Mouse (Mus musculus): ENCODE results near the gene Cacna1a. TPM values are rescaled to one million over a fixed set of nuclear protein-coding genes. Genes with fewer than 3 reads are reported as not detected.
A peak's percentile ranks its signal among the peaks of the same experiment; 100 is the strongest.

Gene Cacna1a
- total and polyA plus RNA-seq, 3 experiments, result 3.2 to 5.1 TPM; not detected in 1

GRCm38 (mm10) chr8:84586221-84586620 is 198.0 kb downstream of the Cacna1a start:
- H3K27me3 ChIP-seq (ENCODE audit: control insufficient read depth in 1 of 2, insufficient read depth in 2 of 2, low read length in 2 of 2), result no peaks in the 10 kb centered on the region
- TF ChIP-seq CTCF (IDR thresholded peaks at IDR 0.05 in 2 of 3, conservative IDR thresholded peaks at IDR 0.05 in 1 of 3; ENCODE audit: control insufficient read depth in 1 of 3, insufficient read depth in 1 of 3, low read depth in 2 of 3, low read length in 3 of 3, poor library complexity in 1 of 3, severe bottlenecking in 1 of 3) (no peak), ETS1 (IDR thresholded peaks at IDR 0.05; ENCODE audit: low read depth, low read length) (no peak), MAFK (IDR thresholded peaks at IDR 0.05; ENCODE audit: borderline replicate concordance, low read depth, low read length) (no peak), ZC3H11A (IDR thresholded peaks at IDR 0.05; ENCODE audit: low read depth, low read length) (no peak), TCF12 (IDR thresholded peaks at IDR 0.05; ENCODE audit: low read depth, low read length) (no peak)
- H3K4me1 ChIP-seq (ENCODE audit: control insufficient read depth in 1 of 2, insufficient read depth in 2 of 2, low read length in 2 of 2), result peaks cover 3 to 13% of the 10 kb centered on the region in 2 experiments
- H3K4me3 ChIP-seq (ENCODE audit: control insufficient read depth in 1 of 2, insufficient read depth in 1 of 2, low read depth in 2 of 2, low read length in 2 of 2), result no peak overlapping the region
- H3K27ac ChIP-seq (ENCODE audit: control insufficient read depth, low read depth, low read length), result no peak overlapping the region
- H3K36me3 ChIP-seq (ENCODE audit: control insufficient read depth in 1 of 2, insufficient read depth in 2 of 2, low read length in 2 of 2), result peaks cover 0 to 4% of the 10 kb centered on the region in 2 experiments; a peak in 1 of 4 replicates
- H3K79me2 ChIP-seq (ENCODE audit: control insufficient read depth, insufficient read depth, low read length, poor library complexity), result no peaks in the 10 kb centered on the region
- H3K9me3 ChIP-seq (replicated peaks; ENCODE audit: insufficient read depth, low read length), result no peaks in the 10 kb centered on the region
- no peak overlapping the region for H3K9ac ChIP-seq (ENCODE audit: control insufficient read depth, low read depth, low read length, poor library complexity, severe bottlenecking)
- no peak for DNase-seq (ENCODE audit: low read depth, low spot score)

DNA sequence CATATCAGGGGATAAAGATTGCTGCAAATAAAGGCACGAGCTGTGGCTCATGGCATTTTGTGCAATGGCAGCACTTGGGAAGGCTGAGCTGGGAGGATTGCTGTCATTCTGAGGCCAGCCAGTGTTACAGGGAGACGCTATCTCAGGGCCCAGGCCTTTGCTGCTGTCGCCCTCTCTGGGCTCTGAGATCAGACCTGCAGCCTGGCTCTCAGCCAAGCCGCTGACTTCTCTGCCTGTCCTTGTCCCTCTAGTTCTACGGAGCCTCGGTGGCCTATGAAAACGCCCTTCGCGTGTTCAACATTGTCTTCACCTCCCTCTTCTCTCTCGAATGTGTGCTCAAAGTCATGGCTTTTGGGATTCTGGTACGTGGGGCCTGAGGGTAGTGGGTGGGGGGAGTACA is 200.3 kb downstream of the Cacna1a start:
- Histone ChIP-seq H3K9ac (ENCODE audit: control insufficient read depth, low read depth, low read length, poor library complexity, severe bottlenecking) (peak overlapping the region; percentile 30), H3K4me1 (ENCODE audit: control insufficient read depth in 1 of 2, insufficient read depth in 2 of 2, low read length in 2 of 2) (peaks cover 3 to 18% of the 10 kb centered on the region in 2 experiments), H3K9me3 (replicated peaks; ENCODE audit: insufficient read depth, low read length) (no peaks in the 10 kb centered on the region), H3K27me3 (ENCODE audit: control insufficient read depth in 1 of 2, insufficient read depth in 2 of 2, low read length in 2 of 2) (no peaks in the 10 kb centered on the region), H3K4me3 (ENCODE audit: control insufficient read depth in 1 of 2, insufficient read depth in 1 of 2, low read depth in 2 of 2, low read length in 2 of 2) (0 out of 4 replicates have a peak overlapping the region, but pooled peaks of 1 of the 2 experiments have one; percentile 1), H3K27ac (ENCODE audit: control insufficient read depth, low read depth, low read length) (no peak overlapping the region), H3K36me3 (ENCODE audit: control insufficient read depth in 1 of 2, insufficient read depth in 2 of 2, low read length in 2 of 2) (peaks cover 0 to 4% of the 10 kb centered on the region in 2 experiments; a peak in 1 of 4 replicates), H3K79me2 (ENCODE audit: control insufficient read depth, insufficient read depth, low read length, poor library complexity) (no peaks in the 10 kb centered on the region)
- DNase-seq (ENCODE audit: low read depth, low spot score), result peak; percentile 82
- TF ChIP-seq TBP (IDR thresholded peaks at IDR 0.05; ENCODE audit: low read depth, low read length), result no peak
- 0 out of 2 replicates have a peak, but pooled peaks have one; percentile 15 for TF ChIP-seq ETS1 (IDR thresholded peaks at IDR 0.05; ENCODE audit: low read depth, low read length)
- TF ChIP-seq MAFK (IDR thresholded peaks at IDR 0.05; ENCODE audit: borderline replicate concordance, low read depth, low read length), result no peak
- peak in 2 of 3 experiments; percentile 10 to 22; a peak in 3 of 6 replicates for TF ChIP-seq CTCF (IDR thresholded peaks at IDR 0.05 in 2 of 3, conservative IDR thresholded peaks at IDR 0.05 in 1 of 3; ENCODE audit: control insufficient read depth in 1 of 3, insufficient read depth in 1 of 3, low read depth in 2 of 3, low read length in 3 of 3, poor library complexity in 1 of 3, severe bottlenecking in 1 of 3)

DNA sequence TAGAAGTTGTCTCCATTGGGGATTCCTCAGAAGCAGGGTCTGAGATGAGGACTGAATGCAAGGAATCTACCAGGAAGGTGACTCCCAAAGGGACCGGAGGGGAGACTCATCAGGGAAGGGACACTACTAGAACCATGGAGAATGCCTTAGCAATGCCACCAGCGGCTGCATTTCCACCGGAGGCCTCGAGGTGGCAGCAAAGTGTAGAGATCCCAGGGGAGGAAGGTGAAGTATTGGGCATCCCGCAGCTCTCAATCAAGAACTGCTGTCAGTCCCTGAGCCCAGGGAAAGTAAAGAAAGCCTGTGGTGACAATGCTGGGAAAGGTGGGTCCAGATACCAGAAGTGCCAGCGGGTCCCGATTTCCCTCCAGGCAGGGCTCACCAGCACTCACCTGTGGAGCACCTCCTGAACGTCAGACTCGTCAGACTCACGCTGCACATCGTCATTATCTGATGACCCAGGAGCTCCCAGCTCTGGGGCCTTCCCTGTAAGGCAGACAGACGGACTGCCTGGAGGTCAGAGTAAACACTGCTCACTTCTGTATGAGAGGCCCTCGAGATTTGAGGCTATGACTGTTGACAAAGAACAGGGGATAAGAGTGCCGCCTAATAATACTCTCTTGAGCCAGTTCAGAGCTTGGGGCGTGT is 203.9 kb downstream of the Cacna1a start:
- no peaks in the 10 kb centered on the region for H3K9me3 ChIP-seq (replicated peaks; ENCODE audit: insufficient read depth, low read length)
- H3K79me2 ChIP-seq (ENCODE audit: control insufficient read depth, insufficient read depth, low read length, poor library complexity), result no peaks in the 10 kb centered on the region
- no peak overlapping the region for H3K27ac ChIP-seq (ENCODE audit: control insufficient read depth, low read depth, low read length)
- DNase-seq (ENCODE audit: low read depth, low spot score), result peak; percentile 75
- no peak overlapping the region for H3K4me3 ChIP-seq (ENCODE audit: control insufficient read depth in 1 of 2, insufficient read depth in 1 of 2, low read depth in 2 of 2, low read length in 2 of 2)
- H3K36me3 ChIP-seq (ENCODE audit: control insufficient read depth in 1 of 2, insufficient read depth in 2 of 2, low read length in 2 of 2), result peaks cover 0 to 4% of the 10 kb centered on the region in 2 experiments; a peak in 1 of 4 replicates
- 0 out of 2 replicates have a peak, but pooled peaks have one; percentile 19 for TF ChIP-seq ZC3H11A (IDR thresholded peaks at IDR 0.05; ENCODE audit: low read depth, low read length)
- TF ChIP-seq POLR2A (IDR thresholded peaks at IDR 0.05; ENCODE audit: control insufficient read depth in 1 of 2, insufficient read depth in 1 of 2, low read depth in 1 of 2, low read length in 2 of 2, poor library complexity in 1 of 2), result no peak
- TF ChIP-seq RAD21 (IDR thresholded peaks at IDR 0.05; ENCODE audit: low read depth, low read length), result peak; percentile 58
- TF ChIP-seq CHD2 (IDR thresholded peaks at IDR 0.05; ENCODE audit: low read length), result no peak
- no peak for TF ChIP-seq TAL1 (IDR thresholded peaks at IDR 0.05; ENCODE audit: low read length)
- TF ChIP-seq SMC3 (IDR thresholded peaks at IDR 0.05; ENCODE audit: low read depth, low read length), result peak; percentile 57
- TF ChIP-seq NRF1 (IDR thresholded peaks at IDR 0.05; ENCODE audit: insufficient read depth, low read depth, low read length, poor library complexity, severe bottlenecking), result no peak
- no peak for TF ChIP-seq GATA1 (IDR thresholded peaks at IDR 0.05; ENCODE audit: low read depth, low read length)
- peak; percentile 86 to 97 (median 89) for TF ChIP-seq CTCF (IDR thresholded peaks at IDR 0.05 in 2 of 3, conservative IDR thresholded peaks at IDR 0.05 in 1 of 3; ENCODE audit: control insufficient read depth in 1 of 3, insufficient read depth in 1 of 3, low read depth in 2 of 3, low read length in 3 of 3, poor library complexity in 1 of 3, severe bottlenecking in 1 of 3)
- H3K27me3 ChIP-seq (ENCODE audit: control insufficient read depth in 1 of 2, insufficient read depth in 2 of 2, low read length in 2 of 2), result no peaks in the 10 kb centered on the region
- peaks cover 3 to 18% of the 10 kb centered on the region in 2 experiments for H3K4me1 ChIP-seq (ENCODE audit: control insufficient read depth in 1 of 2, insufficient read depth in 2 of 2, low read length in 2 of 2)
- H3K9ac ChIP-seq (ENCODE audit: control insufficient read depth, low read depth, low read length, poor library complexity, severe bottlenecking), result no peak overlapping the region

Data from MEL (cell line).